Mouse (Mus musculus): ENCODE data around the gene Pdp2. TPM values are rescaled to one million over a fixed set of nuclear protein-coding genes. Genes with fewer than 3 reads are reported as not detected.

The Pdp2 gene
- polyA plus RNA-seq, 1 experiment from 2014 or later: 10.6 TPM

- H3K27ac ChIP-seq (ENCODE audit: low read depth, low read length): no peak overlapping the region
- ATAC-seq (replicated peaks; ENCODE audit: low FRiP score): no peak
- WGBS: 50% methylated on average over 4 of the region's 4 CpGs
Observed at GRCm38 (mm10) chr8:104627065-104627740, 36.0 kb downstream of the Pdp2 start.

GRCm38 (mm10) chr8:104628402-104628801 lies 37.2 kb downstream of the Pdp2 start:
- Histone ChIP-seq H3K4me1 (replicated peaks; ENCODE audit: control insufficient read depth, insufficient read depth, low read length) (peaks cover 13% of the 10 kb centered on the region; the same call in 1 of the 2 replicates), H3K27ac (ENCODE audit: low read depth, low read length) (no peak overlapping the region), H3K9me3 (ENCODE audit: control insufficient read depth, low read length) (no peaks in the 10 kb centered on the region), H3K4me3 (ENCODE audit: low read depth, low read length) (no peak overlapping the region), H3K36me3 (ENCODE audit: control insufficient read depth, insufficient read depth, low read length) (no peaks in the 10 kb centered on the region), H3K4me2 (no peak overlapping the region), H3K9ac (ENCODE audit: low read depth, low read length) (no peak overlapping the region), H3K27me3 (replicated peaks; ENCODE audit: control insufficient read depth, insufficient read depth, low read length) (peaks cover 5% of the 10 kb centered on the region)
- DNase-seq (ENCODE audit: low spot score) (no peak), ATAC-seq (replicated peaks; ENCODE audit: low FRiP score) (no peak)
- WGBS: 93% methylated on average over 21 of the region's 21 CpGs

More at GRCm38 (mm10) chr8:104627065-104627740, 36.0 kb downstream of the Pdp2 start:
- no peak overlapping the region for H3K4me3 ChIP-seq (ENCODE audit: low read depth, low read length)
- H3K9ac ChIP-seq (ENCODE audit: low read depth, low read length): no peak overlapping the region
- H3K4me1 ChIP-seq (replicated peaks; ENCODE audit: control insufficient read depth, insufficient read depth, low read length): peaks cover 13% of the 10 kb centered on the region; the same call in 1 of the 2 replicates
- no peak overlapping the region for H3K4me2 ChIP-seq
- DNase-seq (ENCODE audit: low spot score): no peak
- no peaks in the 10 kb centered on the region for H3K9me3 ChIP-seq (ENCODE audit: control insufficient read depth, low read length)
- no peaks in the 10 kb centered on the region for H3K36me3 ChIP-seq (ENCODE audit: control insufficient read depth, insufficient read depth, low read length)
- peaks cover 5% of the 10 kb centered on the region for H3K27me3 ChIP-seq (replicated peaks; ENCODE audit: control insufficient read depth, insufficient read depth, low read length)

- no peaks in the 10 kb centered on the region for H3K36me3 ChIP-seq (ENCODE audit: control insufficient read depth, insufficient read depth, low read length)
- H3K27ac ChIP-seq (ENCODE audit: low read depth, low read length): no peak overlapping the region
- H3K27me3 ChIP-seq (replicated peaks; ENCODE audit: control insufficient read depth, insufficient read depth, low read length): peaks cover 5% of the 10 kb centered on the region
- no peak overlapping the region for H3K9ac ChIP-seq (ENCODE audit: low read depth, low read length)
- no peak overlapping the region for H3K4me3 ChIP-seq (ENCODE audit: low read depth, low read length)
- WGBS: 65% methylated on average over 22 of the region's 22 CpGs
- H3K4me2 ChIP-seq: peak overlapping the region; percentile 63; the same call in 1 of the 2 replicates
- 0 out of 2 replicates have a peak, but pooled peaks have one; percentile 18 for ATAC-seq (replicated peaks; ENCODE audit: low FRiP score)
- no peaks in the 10 kb centered on the region for H3K9me3 ChIP-seq (ENCODE audit: control insufficient read depth, low read length)
- peaks cover 13% of the 10 kb centered on the region; the same call in 1 of the 2 replicates for H3K4me1 ChIP-seq (replicated peaks; ENCODE audit: control insufficient read depth, insufficient read depth, low read length)
- no peak for DNase-seq (ENCODE audit: low spot score)
Observed at GRCm38 (mm10) chr8:104629306-104630110, 38.3 kb downstream of the Pdp2 start.

- H3K27me3 ChIP-seq (replicated peaks; ENCODE audit: control insufficient read depth, insufficient read depth, low read length): peaks cover 5% of the 10 kb centered on the region
- H3K4me2 ChIP-seq: peak overlapping the region; percentile 63
- H3K36me3 ChIP-seq (ENCODE audit: control insufficient read depth, insufficient read depth, low read length): no peaks in the 10 kb centered on the region
- H3K9me3 ChIP-seq (ENCODE audit: control insufficient read depth, low read length): no peaks in the 10 kb centered on the region
- ATAC-seq (replicated peaks; ENCODE audit: low FRiP score): no peak
- H3K4me1 ChIP-seq (replicated peaks; ENCODE audit: control insufficient read depth, insufficient read depth, low read length): peaks cover 13% of the 10 kb centered on the region; the same call in 1 of the 2 replicates
- H3K4me3 ChIP-seq (ENCODE audit: low read depth, low read length): peak overlapping the region; percentile 42
- no peak for DNase-seq (ENCODE audit: low spot score)
- H3K9ac ChIP-seq (ENCODE audit: low read depth, low read length): no peak overlapping the region
- 34% methylated on average over 8 of the region's 8 CpGs for WGBS
- H3K27ac ChIP-seq (ENCODE audit: low read depth, low read length): no peak overlapping the region
Observed at GRCm38 (mm10) chr8:104630111-104630479, 38.8 kb downstream of the Pdp2 start.

GRCm38 (mm10) chr8:104630574-104630973 lies 39.3 kb downstream of the Pdp2 start:
- Histone ChIP-seq H3K36me3 (ENCODE audit: control insufficient read depth, insufficient read depth, low read length) (no peaks in the 10 kb centered on the region), H3K4me3 (ENCODE audit: low read depth, low read length) (peak overlapping the region; percentile 42), H3K4me2 (peak overlapping the region; percentile 63), H3K27me3 (replicated peaks; ENCODE audit: control insufficient read depth, insufficient read depth, low read length) (peaks cover 5% of the 10 kb centered on the region), H3K9me3 (ENCODE audit: control insufficient read depth, low read length) (no peaks in the 10 kb centered on the region), H3K4me1 (replicated peaks; ENCODE audit: control insufficient read depth, insufficient read depth, low read length) (peaks cover 13% of the 10 kb centered on the region; the same call in 1 of the 2 replicates), H3K9ac (ENCODE audit: low read depth, low read length) (no peak overlapping the region), H3K27ac (ENCODE audit: low read depth, low read length) (no peak overlapping the region)
- peak; percentile 43 for DNase-seq (ENCODE audit: low spot score)
- ATAC-seq (replicated peaks; ENCODE audit: low FRiP score): peak; percentile 16
- WGBS: 2% methylated on average over 36 of the region's 36 CpGs

GRCm38 (mm10) chr8:104630981-104631663 lies 39.9 kb downstream of the Pdp2 start, which contains the start of gene Rrad:
TSS of gene Rrad (minus strand) at chr8:104631327.
- peak; percentile 48 for ATAC-seq (replicated peaks; ENCODE audit: low FRiP score)
- under 1% methylated on average over 21 of the region's 28 CpGs for WGBS
- peak within 1 kb of the TSS; percentile 63 for H3K4me2 ChIP-seq
- peaks cover 5% of the 10 kb centered on the region for H3K27me3 ChIP-seq (replicated peaks; ENCODE audit: control insufficient read depth, insufficient read depth, low read length)
- H3K4me1 ChIP-seq (replicated peaks; ENCODE audit: control insufficient read depth, insufficient read depth, low read length): peaks cover 13% of the 10 kb centered on the region; the same call in 1 of the 2 replicates
- H3K27ac ChIP-seq (ENCODE audit: low read depth, low read length): no peak within 1 kb of the TSS
- H3K9me3 ChIP-seq (ENCODE audit: control insufficient read depth, low read length): no peaks in the 10 kb centered on the region
- H3K9ac ChIP-seq (ENCODE audit: low read depth, low read length): no peak within 1 kb of the TSS
- no peaks in the 10 kb centered on the region for H3K36me3 ChIP-seq (ENCODE audit: control insufficient read depth, insufficient read depth, low read length)
- peak; percentile 44 for DNase-seq (ENCODE audit: low spot score)
- peak within 1 kb of the TSS; percentile 42 for H3K4me3 ChIP-seq (ENCODE audit: low read depth, low read length)

- DNase-seq (ENCODE audit: low spot score): no peak
- Histone ChIP-seq H3K27ac (ENCODE audit: low read depth, low read length) (no peak overlapping the region), H3K4me2 (no peak overlapping the region), H3K4me1 (replicated peaks; ENCODE audit: control insufficient read depth, insufficient read depth, low read length) (peaks cover 13% of the 10 kb centered on the region; the same call in 1 of the 2 replicates), H3K4me3 (ENCODE audit: low read depth, low read length) (no peak overlapping the region), H3K27me3 (replicated peaks; ENCODE audit: control insufficient read depth, insufficient read depth, low read length) (peaks cover 5% of the 10 kb centered on the region), H3K9me3 (ENCODE audit: control insufficient read depth, low read length) (no peaks in the 10 kb centered on the region), H3K36me3 (ENCODE audit: control insufficient read depth, insufficient read depth, low read length) (no peaks in the 10 kb centered on the region), H3K9ac (ENCODE audit: low read depth, low read length) (no peak overlapping the region)
- WGBS: 36% methylated on average over 5 of the region's 5 CpGs
- ATAC-seq (replicated peaks; ENCODE audit: low FRiP score): no peak
Observed at GRCm38 (mm10) chr8:104631975-104632374, 40.7 kb downstream of the Pdp2 start.

GRCm38 (mm10) chr8:104632486-104632885 lies 41.2 kb downstream of the Pdp2 start:
- H3K9me3 ChIP-seq (ENCODE audit: control insufficient read depth, low read length): no peaks in the 10 kb centered on the region
- H3K9ac ChIP-seq (ENCODE audit: low read depth, low read length): no peak overlapping the region
- no peaks in the 10 kb centered on the region for H3K36me3 ChIP-seq (ENCODE audit: control insufficient read depth, insufficient read depth, low read length)
- H3K4me1 ChIP-seq (replicated peaks; ENCODE audit: control insufficient read depth, insufficient read depth, low read length): peaks cover 13% of the 10 kb centered on the region; the same call in 1 of the 2 replicates
- peaks cover 5% of the 10 kb centered on the region for H3K27me3 ChIP-seq (replicated peaks; ENCODE audit: control insufficient read depth, insufficient read depth, low read length)
- no peak overlapping the region for H3K4me3 ChIP-seq (ENCODE audit: low read depth, low read length)
- no peak overlapping the region for H3K27ac ChIP-seq (ENCODE audit: low read depth, low read length)
- DNase-seq (ENCODE audit: low spot score) (no peak), ATAC-seq (replicated peaks; ENCODE audit: low FRiP score) (no peak)
- no peak overlapping the region for H3K4me2 ChIP-seq
- 67% methylated on average over 6 of the region's 6 CpGs for WGBS
